Mouse (Mus musculus): ENCODE measurements around the gene Mllt3.

GRCm38 (mm10) chr4:87939474-87940154 lies 93.5 kb downstream of the Mllt3 start:
- TF ChIP-seq CTCF (IDR thresholded peaks at IDR 0.05; ENCODE audit: borderline replicate concordance, control insufficient read depth, extremely low read depth, insufficient read depth, low read length, poor library complexity), result no peak
- TF ChIP-seq POLR2A (IDR thresholded peaks at IDR 0.05; ENCODE audit: control insufficient read depth, extremely low read depth, insufficient read depth, low read length, poor library complexity), result no peak
